Mouse (Mus musculus) heart, embryonic 15.5 days (tissue): ENCODE results near the gene Ntrk3. TPM values are rescaled to one million over a fixed set of nuclear protein-coding genes. Genes with fewer than 3 reads are reported as not detected.

Experiments
- ATAC-seq: fragments of 200-750 bp; cut with Nextera tagmentation; replicated peaks from 2 replicates; pipeline ENCODE4 v1.8.0; 2017; ENCODE audit warnings: low read depth, moderate TSS enrichment; ENCODE audit not compliant: insufficient number of reproducible peaks, insufficient read depth, low FRiP score
- H3K27ac ChIP-seq: fragments of 300-500 bp; sonication (generic); 2 replicates; pipeline ENCODE4 v1.5.1; 2015; ENCODE audit warnings: mild to moderate bottlenecking, inconsistent platforms
- H3K27me3 ChIP-seq: fragments of 300-500 bp; sonication (generic); 2 replicates; pipeline ENCODE4 v1.6.1; 2015; ENCODE audit warnings: inconsistent platforms
- H3K36me3 ChIP-seq: fragments of 300-500 bp; sonication (generic); 2 replicates; pipeline ENCODE4 v1.6.1; 2015; ENCODE audit warnings: mild to moderate bottlenecking, inconsistent platforms
- H3K4me1 ChIP-seq: fragments of 300-500 bp; sonication (generic); replicated peaks from 2 replicates; pipeline ENCODE4 v1.6.1; 2015; ENCODE audit warnings: inconsistent platforms
- H3K4me2 ChIP-seq: fragments of 300-500 bp; sonication (generic); 2 replicates; pipeline ENCODE4 v1.6.1; 2015; ENCODE audit warnings: inconsistent platforms, mild to moderate bottlenecking, moderate library complexity
- H3K4me3 ChIP-seq: fragments of 300-500 bp; sonication (generic); 2 replicates; pipeline ENCODE4 v1.5.1; 2015; ENCODE audit warnings: mild to moderate bottlenecking, inconsistent platforms
- H3K9ac ChIP-seq: fragments of 300-500 bp; sonication (generic); 2 replicates; pipeline ENCODE4 v1.6.1; 2015; ENCODE audit warnings: mild to moderate bottlenecking, inconsistent platforms
- H3K9me3 ChIP-seq: fragments of 300-500 bp; sonication (generic); replicated peaks from 2 replicates; pipeline ENCODE4 v1.6.1; 2016; ENCODE audit warnings: inconsistent platforms
- WGBS: fragments of 180-500 bp; shearing (Covaris S2); methylation state at CpG from one replicate; pipeline ENCODE4 v1.1.7; 2015; ENCODE audit warnings: mixed read lengths; 5-methylcytosine and 5-hydroxymethylcytosine counted together
- polyA plus RNA-seq: library from polyadenylated mRNA; unstranded; fragments of >200 nt; fragmentation: Nextera tagmentation; extraction: Ambion mirVana; gene quantifications from 2 replicates; pipeline ENCODE4 v1.2.1, GENCODE M21; 2015

Ntrk3 gene
- polyA plus RNA-seq, 1 experiment from 2014 or later = 1.6 TPM

GRCm38 (mm10) chr7:78668916-78669315 is 68.9 kb downstream of the Ntrk3 start:
- Histone ChIP-seq H3K36me3 (no peaks in the 10 kb centered on the region), H3K4me1 (no peaks in the 10 kb centered on the region), H3K4me3 (no peak overlapping the region), H3K4me2 (no peak overlapping the region), H3K9ac (no peak overlapping the region), H3K27me3 (no peaks in the 10 kb centered on the region), H3K9me3 (no peaks in the 10 kb centered on the region), H3K27ac (no peak overlapping the region)
- WGBS = 84% methylated on average over 6 of the region's 6 CpGs
- no peak for ATAC-seq

GRCm38 (mm10) chr7:78668003-78668635 is 69.7 kb downstream of the Ntrk3 start:
- no peak overlapping the region for H3K4me3 ChIP-seq
- no peak for ATAC-seq
- no peak overlapping the region for H3K27ac ChIP-seq
- no peak overlapping the region for H3K4me2 ChIP-seq
- no peaks in the 10 kb centered on the region for H3K9me3 ChIP-seq
- H3K27me3 ChIP-seq = no peaks in the 10 kb centered on the region
- no peaks in the 10 kb centered on the region for H3K4me1 ChIP-seq
- no peaks in the 10 kb centered on the region for H3K36me3 ChIP-seq
- no peak overlapping the region for H3K9ac ChIP-seq
- 73% methylated on average over 6 of the region's 6 CpGs for WGBS

GRCm38 (mm10) chr7:78660832-78661231 is 77.0 kb downstream of the Ntrk3 start:
- 68% methylated on average over 7 of the region's 7 CpGs for WGBS
- H3K9me3 ChIP-seq = no peaks in the 10 kb centered on the region

GRCm38 (mm10) chr7:78659846-78660245 is 78.0 kb downstream of the Ntrk3 start:
- no peak for ATAC-seq
- no peaks in the 10 kb centered on the region for H3K4me1 ChIP-seq
- H3K4me2 ChIP-seq = no peak overlapping the region
- no peaks in the 10 kb centered on the region for H3K27me3 ChIP-seq
- WGBS = 78% methylated on average over 2 of the region's 2 CpGs
- H3K9ac ChIP-seq = no peak overlapping the region
- H3K36me3 ChIP-seq = no peaks in the 10 kb centered on the region
- H3K9me3 ChIP-seq = no peaks in the 10 kb centered on the region
- H3K4me3 ChIP-seq = no peak overlapping the region
- no peak overlapping the region for H3K27ac ChIP-seq

More at GRCm38 (mm10) chr7:78660832-78661231, 77.0 kb downstream of the Ntrk3 start:
- Histone ChIP-seq H3K4me2 (no peak overlapping the region), H3K4me3 (no peak overlapping the region), H3K27ac (no peak overlapping the region), H3K4me1 (no peaks in the 10 kb centered on the region), H3K9ac (no peak overlapping the region), H3K27me3 (no peaks in the 10 kb centered on the region), H3K36me3 (no peaks in the 10 kb centered on the region)
- no peak for ATAC-seq

GRCm38 (mm10) chr7:78658026-78658425 is 79.8 kb downstream of the Ntrk3 start:
- ATAC-seq = no peak
- no peaks in the 10 kb centered on the region for H3K36me3 ChIP-seq
- no peaks in the 10 kb centered on the region for H3K9me3 ChIP-seq
- WGBS = 58% methylated on average over 10 of the region's 10 CpGs
- H3K4me2 ChIP-seq = no peak overlapping the region
- no peaks in the 10 kb centered on the region for H3K4me1 ChIP-seq
- H3K27ac ChIP-seq = no peak overlapping the region
- H3K27me3 ChIP-seq = no peaks in the 10 kb centered on the region
- H3K4me3 ChIP-seq = no peak overlapping the region
- H3K9ac ChIP-seq = no peak overlapping the region

GRCm38 (mm10) chr7:78656181-78656580 is 81.6 kb downstream of the Ntrk3 start:
- ATAC-seq = no peak
- no peak overlapping the region for H3K4me3 ChIP-seq
- no peaks in the 10 kb centered on the region for H3K4me1 ChIP-seq
- 67% methylated on average over 3 of the region's 3 CpGs for WGBS
- no peak overlapping the region for H3K4me2 ChIP-seq
- no peaks in the 10 kb centered on the region for H3K27me3 ChIP-seq
- no peaks in the 10 kb centered on the region for H3K9me3 ChIP-seq
- no peaks in the 10 kb centered on the region for H3K36me3 ChIP-seq
- no peak overlapping the region for H3K27ac ChIP-seq
- no peak overlapping the region for H3K9ac ChIP-seq

GRCm38 (mm10) chr7:78653686-78654085 is 84.1 kb downstream of the Ntrk3 start:
- no peaks in the 10 kb centered on the region for H3K4me1 ChIP-seq
- H3K36me3 ChIP-seq = no peaks in the 10 kb centered on the region
- H3K4me2 ChIP-seq = no peak overlapping the region
- no peaks in the 10 kb centered on the region for H3K27me3 ChIP-seq
- no peak overlapping the region for H3K9ac ChIP-seq
- no peak for ATAC-seq
- 42% methylated on average over 4 of the region's 4 CpGs for WGBS
- no peak overlapping the region for H3K27ac ChIP-seq
- H3K9me3 ChIP-seq = no peaks in the 10 kb centered on the region
- no peak overlapping the region for H3K4me3 ChIP-seq

GRCm38 (mm10) chr7:78652296-78652695 is 85.5 kb downstream of the Ntrk3 start:
- Histone ChIP-seq H3K4me2 (no peak overlapping the region), H3K9me3 (no peaks in the 10 kb centered on the region), H3K27me3 (no peaks in the 10 kb centered on the region), H3K4me3 (no peak overlapping the region), H3K9ac (no peak overlapping the region), H3K4me1 (no peaks in the 10 kb centered on the region), H3K27ac (no peak overlapping the region), H3K36me3 (no peaks in the 10 kb centered on the region)
- 56% methylated on average over 1 of the region's 1 CpGs for WGBS
- no peak for ATAC-seq

- no peaks in the 10 kb centered on the region for H3K27me3 ChIP-seq
- WGBS = 33% methylated on average over 1 of the region's 1 CpGs
- H3K36me3 ChIP-seq = no peaks in the 10 kb centered on the region
- no peak overlapping the region for H3K4me2 ChIP-seq
- H3K27ac ChIP-seq = no peak overlapping the region
- H3K4me3 ChIP-seq = no peak overlapping the region
- no peaks in the 10 kb centered on the region for H3K9me3 ChIP-seq
- no peak for ATAC-seq
- H3K4me1 ChIP-seq = no peaks in the 10 kb centered on the region
- no peak overlapping the region for H3K9ac ChIP-seq
Observed at GRCm38 (mm10) chr7:78651540-78651939, 86.3 kb downstream of the Ntrk3 start.

GRCm38 (mm10) chr7:78643667-78644066 is 94.1 kb downstream of the Ntrk3 start:
- H3K27me3 ChIP-seq = 0 out of 2 replicates have a peak, but pooled peaks cover 3% of the 10 kb centered on the region
- 54% methylated on average over 6 of the region's 6 CpGs for WGBS

GRCm38 (mm10) chr7:78623686-78624085 is 114.1 kb downstream of the Ntrk3 start:
- 51% methylated on average over 4 of the region's 4 CpGs for WGBS

More at GRCm38 (mm10) chr7:78643667-78644066, 94.1 kb downstream of the Ntrk3 start:
- no peak overlapping the region for H3K27ac ChIP-seq
- no peak overlapping the region for H3K9ac ChIP-seq
- no peaks in the 10 kb centered on the region for H3K9me3 ChIP-seq
- no peak overlapping the region for H3K4me2 ChIP-seq
- H3K4me1 ChIP-seq = no peaks in the 10 kb centered on the region
- no peak for ATAC-seq
- H3K36me3 ChIP-seq = no peaks in the 10 kb centered on the region
- H3K4me3 ChIP-seq = no peak overlapping the region

GRCm38 (mm10) chr7:78621115-78621514 is 116.7 kb downstream of the Ntrk3 start:
- H3K27me3 ChIP-seq = no peaks in the 10 kb centered on the region
- no peak for ATAC-seq
- H3K27ac ChIP-seq = no peak overlapping the region
- H3K4me3 ChIP-seq = no peak overlapping the region
- H3K9ac ChIP-seq = no peak overlapping the region
- 37% methylated on average over 4 of the region's 4 CpGs for WGBS
- no peaks in the 10 kb centered on the region for H3K4me1 ChIP-seq
- no peak overlapping the region for H3K4me2 ChIP-seq
- H3K36me3 ChIP-seq = no peaks in the 10 kb centered on the region
- H3K9me3 ChIP-seq = no peaks in the 10 kb centered on the region

More at GRCm38 (mm10) chr7:78623686-78624085, 114.1 kb downstream of the Ntrk3 start:
- Histone ChIP-seq H3K4me1 (no peaks in the 10 kb centered on the region), H3K9me3 (no peaks in the 10 kb centered on the region), H3K27me3 (no peaks in the 10 kb centered on the region), H3K27ac (no peak overlapping the region), H3K9ac (no peak overlapping the region), H3K4me2 (no peak overlapping the region), H3K36me3 (no peaks in the 10 kb centered on the region), H3K4me3 (no peak overlapping the region)
- no peak for ATAC-seq
